Mouse (Mus musculus) thymus, postnatal 0 days (tissue): ENCODE measurements at regions not wholly inside any gene's neighbourhood (a gene's known extent, or its start where the extent isn't known, plus 50 kb on each side); places are given as distances from the start of the nearest gene placed in this dataset.

ENCODE experiments used
- DNase-seq: peaks from one replicate; pipeline ENCODE4 v3.0.0-alpha.2; 2015; ENCODE audit warnings: low spot score

DNA sequence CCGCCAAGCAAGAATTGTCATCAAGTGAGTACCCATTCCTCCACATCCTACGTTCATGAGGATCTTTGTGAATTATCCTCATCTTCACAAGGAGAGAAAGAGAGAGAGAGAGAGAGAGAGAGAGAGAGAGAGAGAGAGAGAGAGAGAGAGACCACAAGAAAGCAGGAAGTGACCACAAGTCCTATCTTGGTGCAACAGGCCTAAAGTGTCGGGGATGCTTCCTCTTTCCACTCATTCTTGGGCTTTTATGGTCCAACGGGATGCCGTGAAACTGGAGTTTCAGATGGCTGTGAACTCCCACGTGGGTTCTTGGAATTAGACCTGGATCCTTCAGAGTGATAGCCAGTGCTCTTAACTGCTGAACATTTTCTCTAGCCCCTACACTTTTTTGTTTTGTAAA lies 53.1 kb upstream of the Rai14 start:
- DNase-seq = no peak

GRCm38 (mm10) chr15:10770410-10771310 lies 56.2 kb upstream of the Rai14 start:
- no peak for DNase-seq

DNA sequence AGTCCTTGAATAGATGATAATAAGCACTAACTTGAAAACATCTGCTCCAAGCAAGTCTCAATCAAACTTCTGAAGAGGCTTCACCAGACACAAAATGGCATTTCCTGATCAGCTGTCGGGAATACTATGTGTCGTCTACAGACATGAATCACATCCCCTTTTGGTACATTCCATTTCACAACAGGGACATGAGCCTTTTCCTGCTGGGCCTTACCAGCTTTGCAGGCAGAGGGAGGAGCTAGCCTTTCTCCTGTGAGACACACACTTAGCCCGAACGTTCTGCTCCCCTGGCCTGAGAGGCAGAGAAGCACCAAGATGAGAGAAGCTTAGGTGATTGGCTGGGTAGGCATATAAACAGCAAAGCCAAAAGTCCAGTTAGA lies 56.9 kb upstream of the Rai14 start:
- DNase-seq = no peak

GRCm38 (mm10) chr15:10779941-10780620 lies 65.7 kb upstream of the Rai14 start:
- DNase-seq = no peak

DNA sequence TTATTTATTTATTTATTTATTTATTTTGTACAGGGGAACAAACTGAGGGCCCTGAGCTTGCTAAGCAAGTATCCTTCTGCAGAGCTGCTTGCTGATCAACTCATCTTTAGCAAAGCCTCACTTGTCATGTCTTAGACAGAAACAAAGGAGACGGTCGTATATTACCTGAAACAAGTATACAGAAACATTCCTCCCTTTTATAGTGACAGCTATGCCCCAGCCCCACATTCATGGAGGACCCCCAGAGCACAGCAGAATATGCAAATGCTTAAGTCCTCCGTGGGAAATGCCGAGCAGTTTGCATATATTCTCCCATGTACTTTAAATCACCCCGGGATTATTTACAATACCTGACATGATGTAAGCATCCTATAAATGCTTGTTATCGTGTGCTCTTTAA lies 74.9 kb upstream of the Rai14 start:
- DNase-seq = no peak

DNA sequence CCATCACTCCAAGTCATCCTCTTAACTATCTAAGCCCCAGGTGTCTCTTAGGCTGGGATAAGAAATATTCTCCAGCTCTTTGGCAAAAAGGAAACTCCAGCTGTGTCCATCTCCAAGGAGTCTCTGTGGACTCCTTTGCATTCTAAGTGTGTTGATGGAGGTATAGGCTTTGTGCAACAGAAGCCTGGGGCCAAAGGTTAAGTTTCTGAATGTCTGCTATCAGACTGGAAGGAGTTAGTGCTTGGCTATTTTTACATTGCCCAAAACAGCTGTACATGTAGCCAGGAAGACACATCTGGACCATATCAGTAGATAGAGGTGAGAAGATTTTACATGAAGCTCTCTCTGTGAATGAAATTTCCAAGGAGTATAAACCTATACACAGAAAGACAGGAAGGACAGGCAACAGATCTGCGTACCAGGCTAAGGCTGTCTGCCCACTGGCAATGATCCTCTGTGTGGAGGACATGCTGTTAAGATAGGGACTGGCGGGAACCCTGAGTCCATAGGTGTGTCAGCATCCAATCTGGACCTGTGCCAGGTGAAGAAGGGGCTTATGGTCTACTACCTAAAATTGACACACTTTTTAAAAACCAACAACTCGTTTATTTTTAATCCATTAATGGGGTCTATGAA lies 76.6 kb upstream of the Rai14 start:
- DNase-seq = no peak

- no peak for DNase-seq
Measured at GRCm38 (mm10) chr15:10791516-10792112, 77.2 kb upstream of the Rai14 start.

- no peak for DNase-seq
Measured at GRCm38 (mm10) chr15:10792156-10792555, 77.7 kb upstream of the Rai14 start.

DNA sequence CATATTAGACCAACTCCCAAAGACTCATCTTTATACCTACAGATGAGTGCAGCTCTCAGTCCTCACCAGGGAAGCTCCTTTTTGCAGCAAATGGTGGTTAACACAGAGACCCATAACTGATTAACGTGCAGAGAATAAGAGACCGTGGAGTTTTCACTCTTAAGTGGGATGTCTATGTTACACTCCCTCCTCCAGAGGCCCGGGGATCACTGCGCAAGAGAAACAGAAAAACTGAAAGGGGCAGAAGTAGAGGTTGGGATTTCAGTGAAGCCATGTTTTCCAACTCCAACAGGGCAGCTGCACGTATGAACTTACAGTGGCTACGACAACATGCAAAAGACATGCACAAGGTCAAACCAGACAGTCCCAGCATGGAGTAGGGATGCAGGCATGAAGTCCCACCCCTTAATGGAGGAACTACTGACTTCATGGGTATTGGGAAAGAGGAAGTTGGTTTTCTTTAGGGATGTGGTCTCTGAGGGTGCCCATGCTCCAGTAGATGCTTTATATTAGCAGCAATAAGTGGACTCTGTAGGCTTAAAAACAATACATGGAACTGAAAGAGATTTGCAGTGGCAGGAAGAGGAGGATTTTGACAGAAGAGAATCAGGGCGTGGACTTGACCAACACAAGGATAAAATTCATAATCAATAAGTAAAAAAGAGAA lies 80.8 kb upstream of the Rai14 start:
- DNase-seq = no peak

DNA sequence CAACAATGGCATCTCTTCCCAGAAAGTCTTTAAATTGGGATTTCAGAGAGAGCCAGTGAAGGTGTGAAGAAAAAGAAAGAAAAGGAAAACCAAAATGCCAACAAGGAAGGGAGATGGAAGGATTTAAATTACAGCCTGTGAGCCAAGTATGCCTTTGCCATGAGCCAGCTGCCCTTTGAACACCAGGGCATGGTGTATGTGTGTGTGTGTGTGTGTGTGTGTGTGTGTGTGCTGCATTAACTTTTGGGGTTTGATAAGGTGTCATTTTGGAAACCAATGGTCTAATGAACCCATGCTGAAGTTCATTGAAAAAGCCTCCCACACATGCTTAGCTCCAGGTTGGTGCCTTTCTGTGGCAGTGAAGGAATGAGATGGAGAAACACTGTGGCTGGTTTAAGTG lies 85.2 kb upstream of the Rai14 start:
- DNase-seq = no peak

- no peak for DNase-seq
Measured at GRCm38 (mm10) chr15:10814195-10814594, 99.8 kb upstream of the Rai14 start.

DNA sequence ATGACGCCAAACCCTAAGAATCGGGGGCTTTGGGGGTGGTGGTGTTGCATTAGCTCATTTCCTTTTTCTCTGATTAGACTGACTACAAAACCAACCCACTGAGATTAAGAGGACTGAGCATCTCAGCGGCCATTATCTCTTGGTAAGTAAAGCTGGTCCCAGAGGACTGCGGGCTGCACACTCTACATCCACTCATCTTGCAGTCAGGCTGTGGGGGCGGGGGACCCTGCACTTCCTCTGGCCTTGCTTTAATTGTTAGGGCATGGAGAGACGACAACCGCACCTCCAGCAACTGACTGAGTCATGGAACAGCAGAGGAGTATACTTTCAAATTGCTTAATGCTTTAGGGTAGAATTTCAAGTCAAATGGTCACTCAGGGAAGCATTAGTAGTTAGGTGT lies 100.3 kb upstream of the Rai14 start:
- no peak for DNase-seq

- no peak for DNase-seq
Measured at GRCm38 (mm10) chr15:10816213-10816621, 101.8 kb upstream of the Rai14 start.

- no peak for DNase-seq
Measured at GRCm38 (mm10) chr15:10818216-10818615, 103.8 kb upstream of the Rai14 start.

DNA sequence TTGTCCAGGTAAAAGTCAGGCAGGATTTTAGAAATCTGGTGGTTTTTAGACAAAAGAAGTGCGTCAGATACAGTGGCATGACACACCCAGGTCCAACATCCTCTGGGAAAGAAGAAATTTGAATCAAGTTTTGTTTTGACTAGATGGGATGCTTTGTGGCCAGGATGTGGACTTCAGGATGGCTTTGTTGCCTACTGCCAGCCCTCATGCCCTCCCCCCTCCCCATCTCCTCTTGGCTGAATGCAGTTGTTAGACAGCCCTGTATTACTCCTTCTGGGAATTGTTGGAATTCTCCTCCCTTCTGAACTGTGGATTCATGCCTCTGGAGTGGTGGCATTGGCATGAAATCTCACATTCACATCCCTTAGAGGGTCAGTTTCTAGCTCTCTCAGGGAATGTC lies 104.3 kb upstream of the Rai14 start:
- DNase-seq = no peak

DNA sequence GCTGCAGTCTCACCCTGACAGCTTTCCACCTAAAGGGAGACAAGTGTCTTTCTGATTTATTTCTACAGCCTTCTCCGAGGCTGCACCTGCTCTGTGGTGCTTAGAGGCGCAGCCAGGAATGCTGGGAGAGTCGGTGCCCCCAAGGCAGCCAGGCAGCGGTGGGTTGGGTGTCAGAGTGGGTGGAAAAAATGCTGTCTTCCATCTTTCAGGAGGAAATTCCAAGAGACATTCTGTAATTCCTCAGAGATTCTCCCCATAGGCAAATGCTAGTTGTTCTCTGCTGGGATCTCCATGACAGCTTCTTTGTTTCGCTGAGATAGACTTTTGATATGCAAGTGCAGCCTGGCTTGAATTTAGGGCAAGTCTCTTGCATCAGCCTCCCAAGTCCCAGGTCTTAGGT lies 109.5 kb upstream of the Rai14 start:
- no peak for DNase-seq

DNA sequence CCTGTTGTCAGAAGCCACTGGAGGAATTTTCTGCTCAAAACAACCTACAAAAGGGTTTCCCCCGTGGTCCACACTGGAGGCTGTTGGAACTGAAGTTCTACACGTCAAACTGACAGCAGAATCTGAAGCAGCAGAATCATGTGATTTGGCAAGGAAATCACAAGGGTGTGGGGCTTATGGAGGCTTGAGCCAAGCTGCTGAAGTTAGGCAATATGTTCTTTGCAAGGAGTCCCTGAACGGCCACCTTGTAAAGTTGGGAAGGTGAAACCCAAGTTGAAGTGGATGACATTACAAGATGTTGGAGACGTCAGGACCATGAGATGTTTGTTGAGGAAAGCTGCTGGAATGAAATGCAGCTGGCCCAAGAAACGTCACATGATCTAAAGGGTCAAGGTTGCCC lies 115.2 kb upstream of the Rai14 start:
- no peak for DNase-seq

DNA sequence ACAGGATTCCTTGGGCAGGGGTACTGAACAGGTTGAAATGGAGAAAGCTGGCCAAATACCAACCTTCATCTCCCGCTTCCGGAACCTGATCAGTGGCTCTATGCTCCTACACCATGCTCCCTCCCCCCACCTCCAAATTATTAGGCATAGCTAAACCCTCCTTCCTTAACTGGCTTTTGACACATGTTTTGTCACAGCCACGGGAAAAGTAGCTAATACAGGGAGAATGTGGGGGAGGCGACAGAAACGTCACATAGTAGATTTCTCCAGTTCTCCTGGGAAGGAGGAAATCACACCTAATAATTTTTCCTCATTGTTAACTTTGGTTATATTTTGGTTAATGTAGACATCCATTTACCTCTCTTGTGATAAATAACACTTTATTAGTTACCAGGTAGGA lies 116.1 kb upstream of the Rai14 start:
- no peak for DNase-seq

GRCm38 (mm10) chr15:10831106-10831505 lies 116.7 kb upstream of the Rai14 start:
- DNase-seq = no peak

- no peak for DNase-seq
Measured at GRCm38 (mm10) chr15:10832331-10832730, 117.9 kb upstream of the Rai14 start.

GRCm38 (mm10) chr15:10833866-10834571 lies 118.1 kb upstream of the C1qtnf3 start:
- DNase-seq = no peak
